Mouse (Mus musculus) heart, embryonic 12.5 days (tissue): Measurements from ENCODE around the gene Trim45. TPM values are rescaled to one million over a fixed set of nuclear protein-coding genes. Genes with fewer than 3 reads are reported as not detected.

Experiments
- ATAC-seq: fragments of 200-750 bp; cut with Nextera tagmentation; 2 replicates; pipeline ENCODE4 v1.8.0; 2017; ENCODE audit warnings: moderate TSS enrichment, moderate library complexity; ENCODE audit not compliant: insufficient number of reproducible peaks, low FRiP score
- H3K27ac ChIP-seq: fragments of 300-500 bp; sonication (generic); 2 replicates; pipeline ENCODE4 v1.5.1; 2016; ENCODE audit warnings: mild to moderate bottlenecking, moderate library complexity; ENCODE audit not compliant: poor library complexity, severe bottlenecking
- H3K27me3 ChIP-seq: fragments of 300-500 bp; sonication (generic); replicated peaks from 2 replicates; pipeline ENCODE4 v1.6.1; 2016; ENCODE audit warnings: mild to moderate bottlenecking, moderate library complexity
- H3K36me3 ChIP-seq: fragments of 300-500 bp; sonication (generic); 2 replicates; pipeline ENCODE4 v1.6.1; 2016; ENCODE audit warnings: mild to moderate bottlenecking, moderate library complexity
- H3K4me1 ChIP-seq: fragments of 300-500 bp; sonication (generic); replicated peaks from 2 replicates; pipeline ENCODE4 v1.6.1; 2016; ENCODE audit warnings: mild to moderate bottlenecking
- H3K4me2 ChIP-seq: fragments of 300-500 bp; sonication (generic); 2 replicates; pipeline ENCODE4 v1.6.1; 2016; ENCODE audit warnings: mild to moderate bottlenecking, moderate library complexity
- H3K4me3 ChIP-seq: fragments of 300-500 bp; sonication (generic); 2 replicates; pipeline ENCODE4 v1.5.1; 2016; ENCODE audit warnings: mild to moderate bottlenecking
- H3K9ac ChIP-seq: fragments of 300-500 bp; sonication (generic); 2 replicates; pipeline ENCODE4 v1.6.1; 2016; ENCODE audit warnings: mild to moderate bottlenecking, moderate library complexity
- H3K9me3 ChIP-seq: fragments of 300-500 bp; sonication (generic); replicated peaks from 2 replicates; pipeline ENCODE4 v1.6.1; 2016; ENCODE audit warnings: mild to moderate bottlenecking, moderate library complexity
- WGBS: fragments of 180-500 bp; shearing (Covaris S2); methylation state at CpG from one replicate; pipeline ENCODE4 v1.1.7; 2016; 5-methylcytosine and 5-hydroxymethylcytosine counted together
- polyA plus RNA-seq: library from polyadenylated mRNA; unstranded; fragments of >200 nt; fragmentation: Nextera tagmentation; extraction: Ambion mirVana; gene quantifications from 2 replicates; pipeline ENCODE4 v1.2.1, GENCODE M21; 2016

The Trim45 gene
- polyA plus RNA-seq, 1 experiment from 2014 or later, result 4.9 TPM

GRCm38 (mm10) chr3:100973906-100974305 is 51.9 kb downstream of the Trim45 start:
- no peak overlapping the region for H3K27ac ChIP-seq
- H3K36me3 ChIP-seq, result no peaks in the 10 kb centered on the region
- ATAC-seq, result no peak
- H3K9me3 ChIP-seq, result no peaks in the 10 kb centered on the region
- WGBS, result 0% methylated on average over 1 of the region's 1 CpGs
- H3K4me2 ChIP-seq, result no peak overlapping the region
- no peak overlapping the region for H3K9ac ChIP-seq
- no peak overlapping the region for H3K4me3 ChIP-seq
- H3K27me3 ChIP-seq, result no peaks in the 10 kb centered on the region
- H3K4me1 ChIP-seq, result peaks cover 5% of the 10 kb centered on the region

GRCm38 (mm10) chr3:100979290-100979689 is 57.3 kb downstream of the Trim45 start:
- 69% methylated on average over 8 of the region's 8 CpGs for WGBS

More at GRCm38 (mm10) chr3:100979290-100979689, 57.3 kb downstream of the Trim45 start:
- Histone ChIP-seq H3K4me2 (no peak overlapping the region), H3K4me1 (no peaks in the 10 kb centered on the region), H3K27ac (no peak overlapping the region), H3K27me3 (no peaks in the 10 kb centered on the region), H3K9me3 (no peaks in the 10 kb centered on the region), H3K36me3 (no peaks in the 10 kb centered on the region), H3K4me3 (no peak overlapping the region), H3K9ac (no peak overlapping the region)
- no peak for ATAC-seq

Other genes with a start within 250 kb of the Trim45 start
- 83.5 and 91.1 TPM in 2 replicates for gene Man1a2, start 236.7 kb upstream of the Trim45 start, polyA plus RNA-seq
- 0.06 and 0.17 TPM in 2 replicates for gene Vtcn1, start 96.7 kb upstream of the Trim45 start, polyA plus RNA-seq
- 15.2 and 15.7 TPM in 2 replicates for gene Ttf2, start 47.5 kb downstream of the Trim45 start, polyA plus RNA-seq
- 0.27 and 0.46 TPM in 2 replicates for gene Cd101, start 107.4 kb downstream of the Trim45 start, polyA plus RNA-seq
- gene Ptgfrn, start 188.1 kb downstream of the Trim45 start, polyA plus RNA-seq, result 6.8 and 7.3 TPM in 2 replicates